Mouse (Mus musculus): ENCODE results near the gene Rpn2.

Gene Rpn2

GRCm38 (mm10) chr2:157278717-157279415, at the start of gene Rpn2:
Gene Rpn2, plus strand, starts transcription at chr2:157279017.
- peak; percentile 97 for DNase-seq

GRCm38 (mm10) chr2:157235946-157236345, 42.9 kb upstream of the Rpn2 start:
- no peak for DNase-seq

GRCm38 (mm10) chr2:157245001-157245400, 33.8 kb upstream of the Rpn2 start:
- no peak for DNase-seq

- no peak for DNase-seq
Observed at GRCm38 (mm10) chr2:157245603-157246002, 33.2 kb upstream of the Rpn2 start.

DNA sequence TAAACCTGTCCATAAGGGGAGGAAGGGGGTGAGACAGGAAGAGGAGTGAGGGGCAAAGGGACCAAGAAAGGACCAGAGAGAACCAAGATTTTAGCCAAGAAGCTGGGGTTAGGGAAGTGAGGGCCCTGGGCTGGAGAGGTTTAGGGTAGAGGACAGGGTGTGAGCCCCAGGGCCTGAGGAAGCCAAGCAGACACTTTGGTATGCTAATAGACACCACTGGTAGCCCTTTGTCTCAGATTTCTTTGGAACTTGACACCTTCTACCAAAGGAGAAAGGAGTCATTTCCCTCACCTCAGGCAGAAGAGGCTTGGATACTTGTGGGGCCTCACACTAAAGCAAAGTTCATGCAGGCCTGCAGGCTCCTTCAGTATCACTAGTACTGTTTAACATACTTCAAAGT, 30.7 kb upstream of the Rpn2 start:
- DNase-seq, result no peak

- DNase-seq, result peak; percentile 79
Observed at GRCm38 (mm10) chr2:157259720-157260119, 19.1 kb upstream of the Rpn2 start.

DNA sequence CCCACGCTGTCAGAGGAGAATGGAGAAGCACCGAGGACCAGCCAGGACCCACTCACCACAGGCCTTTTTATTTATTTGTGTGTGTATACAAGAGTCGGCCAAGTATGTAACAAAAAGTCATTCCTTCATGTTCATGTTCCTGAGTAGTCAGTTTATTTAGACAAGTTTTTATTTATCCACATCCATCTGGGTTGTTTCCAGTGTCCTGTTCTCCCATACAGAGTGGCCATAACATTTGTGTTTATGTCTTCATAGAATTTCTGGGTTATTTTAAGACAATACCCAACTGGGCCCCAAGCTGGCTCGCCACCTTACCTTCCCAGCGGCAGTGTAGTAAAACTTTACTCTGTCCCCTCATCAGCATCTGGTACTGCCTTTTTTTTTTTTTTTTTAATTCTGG, 16.9 kb upstream of the Rpn2 start:
- no peak for DNase-seq

DNA sequence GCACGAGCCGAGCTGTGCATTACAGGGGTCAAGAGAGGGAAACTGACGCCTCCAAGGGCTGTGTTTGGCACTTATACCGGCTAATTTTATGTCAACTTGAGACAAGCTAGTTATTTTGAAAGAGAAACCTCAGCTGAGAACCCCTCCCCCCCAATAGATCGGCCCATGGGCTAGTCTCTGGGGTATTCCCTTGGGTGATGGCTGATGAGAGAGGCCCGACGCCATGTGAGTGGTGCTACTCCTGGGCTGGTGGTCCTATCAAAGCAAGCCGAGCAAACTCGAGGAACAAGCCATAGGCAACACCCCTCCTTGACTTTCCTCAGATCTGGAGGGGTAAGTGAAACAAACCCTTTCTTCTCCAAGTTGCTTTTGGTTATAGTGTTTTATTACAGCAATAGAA, 16.3 kb upstream of the Rpn2 start:
- no peak for DNase-seq

GRCm38 (mm10) chr2:157263101-157263500, 15.7 kb upstream of the Rpn2 start:
- DNase-seq, result no peak

DNA sequence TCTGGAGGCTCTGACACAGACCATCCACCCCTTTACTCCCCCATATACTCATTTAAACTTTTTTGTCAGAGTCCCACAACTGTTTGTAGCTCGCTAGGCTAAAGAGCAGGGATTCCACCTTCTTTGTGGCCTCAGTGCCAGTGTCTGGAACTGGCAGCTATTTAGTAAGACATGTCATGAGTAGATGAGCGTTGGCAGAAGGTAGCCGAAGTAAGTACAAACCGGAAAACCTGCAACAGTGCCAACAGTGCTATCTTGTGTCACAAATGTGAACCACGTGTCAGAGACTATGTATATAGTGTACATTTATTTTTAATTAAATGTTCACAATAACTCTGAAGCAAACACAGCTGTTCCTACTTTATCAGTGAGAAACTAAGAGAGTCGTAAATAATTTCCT, 15.0 kb upstream of the Rpn2 start:
- DNase-seq, result no peak

DNA sequence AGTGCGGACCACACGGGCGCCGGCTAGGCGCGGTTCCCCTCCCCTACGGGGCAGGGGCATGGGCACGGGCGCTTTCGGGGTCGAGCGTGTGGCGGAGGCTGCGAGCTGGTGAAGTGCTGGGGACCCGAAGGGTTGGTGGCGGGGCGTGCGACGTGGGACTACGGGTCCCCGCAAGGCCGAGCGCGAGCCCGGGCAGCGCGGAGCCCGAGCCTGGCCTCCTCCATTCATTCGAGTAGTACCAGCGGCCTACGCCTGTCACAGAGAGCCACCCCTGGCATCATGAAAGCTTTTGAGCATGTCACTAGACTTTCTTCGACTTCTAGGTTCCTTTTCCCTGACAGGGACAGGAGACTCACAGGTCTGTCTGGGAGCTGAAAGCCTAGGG, 591 bp downstream of the Rpn2 start, which contains the start of gene Mroh8:
Mroh8 (minus strand) TSS at position 134 of the 385 bp plus-strand sequence.
- no peak for DNase-seq

GRCm38 (mm10) chr2:157283321-157283720, 4.5 kb downstream of the Rpn2 start:
- DNase-seq, result no peak

DNA sequence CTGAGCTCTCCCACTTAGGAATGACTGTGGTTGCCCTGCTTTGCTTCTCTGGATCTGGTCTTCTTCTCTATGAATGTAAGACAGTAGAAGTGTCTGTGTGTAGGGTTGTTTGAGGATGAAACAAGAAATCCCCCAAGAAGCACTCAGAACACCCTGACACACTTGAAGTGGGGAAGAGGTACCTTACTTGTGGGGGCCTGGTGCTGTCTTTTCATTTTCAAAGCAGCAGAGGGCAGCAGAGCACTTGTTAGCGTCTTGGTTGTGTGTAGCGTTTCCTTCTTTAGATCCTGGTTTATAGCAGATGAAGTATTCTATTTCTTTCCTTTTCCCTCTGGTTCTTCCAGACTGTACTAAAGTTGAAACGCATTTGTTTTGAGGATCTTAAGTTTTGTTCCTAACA, 8.7 kb downstream of the Rpn2 start:
- DNase-seq, result peak; percentile 69

DNA sequence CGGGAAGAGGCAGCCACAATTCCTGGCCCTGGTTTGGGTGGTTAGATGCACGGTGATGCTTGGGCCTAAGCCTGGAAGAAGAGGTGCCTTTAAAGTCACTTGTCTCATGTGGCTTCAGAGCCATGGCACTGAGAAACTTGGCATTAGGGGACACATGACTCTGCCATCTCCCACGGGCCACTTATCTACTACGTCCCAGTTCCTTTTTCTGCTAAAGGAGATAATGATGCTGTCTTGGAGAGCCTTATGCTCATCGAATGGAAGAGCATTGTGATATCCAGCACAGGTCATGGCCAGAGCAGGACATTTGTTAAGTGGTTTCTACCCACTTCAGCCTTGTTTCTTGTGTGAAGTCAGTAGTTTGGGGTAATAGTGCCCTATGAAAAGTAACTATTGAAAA, 10.2 kb downstream of the Rpn2 start:
- DNase-seq, result no peak

- DNase-seq, result peak; percentile 88
Observed at GRCm38 (mm10) chr2:157292093-157292492, 13.3 kb downstream of the Rpn2 start.

GRCm38 (mm10) chr2:157296105-157296689, 17.4 kb downstream of the Rpn2 start:
- no peak for DNase-seq

GRCm38 (mm10) chr2:157300051-157300450, 21.2 kb downstream of the Rpn2 start:
- no peak for DNase-seq

DNA sequence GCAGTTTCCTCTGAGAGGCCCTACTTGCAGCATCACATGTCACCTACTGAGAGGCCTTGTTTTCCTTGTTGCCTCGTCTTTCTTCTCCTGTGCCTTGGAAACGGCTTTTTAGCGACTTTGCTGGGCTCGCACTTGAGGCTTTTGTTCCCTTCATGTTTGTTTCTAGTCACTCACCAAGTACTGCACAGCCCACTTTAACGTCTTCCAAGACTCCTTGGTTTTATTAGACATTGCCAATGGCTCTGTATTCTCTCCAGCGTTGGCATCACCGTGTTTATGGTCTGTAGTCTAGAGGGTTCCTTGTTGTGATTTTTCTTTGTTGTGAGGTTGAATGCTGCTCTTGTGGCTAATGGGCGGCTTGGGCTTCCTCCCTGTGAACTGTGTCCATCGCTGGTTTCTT, 24.3 kb downstream of the Rpn2 start:
- DNase-seq, result no peak

DNA sequence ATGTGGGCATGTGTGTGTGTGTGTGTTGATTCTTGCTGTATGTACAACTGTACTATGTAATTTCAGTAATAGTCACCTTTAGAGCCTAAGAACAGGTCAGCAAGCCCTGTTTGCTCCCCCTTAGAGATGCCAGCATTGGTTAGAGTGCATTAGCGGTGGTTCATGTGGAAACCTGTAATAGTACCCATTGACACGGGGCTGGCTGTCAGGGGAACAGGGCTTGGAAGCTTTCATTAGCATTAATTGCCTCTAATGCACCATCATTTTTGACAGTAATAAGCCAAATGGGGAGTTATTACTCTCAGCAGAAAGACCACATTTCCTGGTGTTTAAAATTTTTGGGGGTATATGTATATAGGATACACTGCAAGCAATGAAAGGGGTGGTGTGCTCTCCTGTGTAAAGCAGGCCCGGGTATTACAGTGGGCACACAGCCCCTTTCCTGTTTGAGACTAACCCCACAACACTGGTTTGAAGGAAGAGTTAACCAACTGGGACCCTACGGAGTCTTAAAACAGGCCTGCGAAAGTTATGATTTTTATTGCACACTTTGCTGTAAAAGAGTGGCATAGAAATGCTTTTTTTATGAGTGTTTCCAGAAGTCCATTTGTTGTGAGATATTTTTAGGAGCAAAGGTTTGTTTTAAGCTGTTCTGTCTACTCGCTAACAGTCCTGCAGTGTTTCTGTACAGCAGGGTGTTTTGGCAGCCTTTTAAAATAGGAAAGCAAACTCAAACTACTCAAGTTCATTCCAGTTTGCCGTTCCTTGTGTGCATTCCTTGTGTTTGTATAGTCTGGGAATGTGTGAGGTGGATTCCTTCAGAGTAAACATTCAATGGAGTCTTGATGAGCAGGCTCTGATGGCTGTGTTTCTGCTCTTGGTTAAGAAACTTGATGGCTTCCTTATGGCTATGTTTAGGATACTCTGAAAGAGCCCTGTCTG, 27.5 kb downstream of the Rpn2 start:
- peak; percentile 51 for DNase-seq

- DNase-seq, result peak; percentile 70
Observed at GRCm38 (mm10) chr2:157307715-157308265, 29.0 kb downstream of the Rpn2 start.

DNA sequence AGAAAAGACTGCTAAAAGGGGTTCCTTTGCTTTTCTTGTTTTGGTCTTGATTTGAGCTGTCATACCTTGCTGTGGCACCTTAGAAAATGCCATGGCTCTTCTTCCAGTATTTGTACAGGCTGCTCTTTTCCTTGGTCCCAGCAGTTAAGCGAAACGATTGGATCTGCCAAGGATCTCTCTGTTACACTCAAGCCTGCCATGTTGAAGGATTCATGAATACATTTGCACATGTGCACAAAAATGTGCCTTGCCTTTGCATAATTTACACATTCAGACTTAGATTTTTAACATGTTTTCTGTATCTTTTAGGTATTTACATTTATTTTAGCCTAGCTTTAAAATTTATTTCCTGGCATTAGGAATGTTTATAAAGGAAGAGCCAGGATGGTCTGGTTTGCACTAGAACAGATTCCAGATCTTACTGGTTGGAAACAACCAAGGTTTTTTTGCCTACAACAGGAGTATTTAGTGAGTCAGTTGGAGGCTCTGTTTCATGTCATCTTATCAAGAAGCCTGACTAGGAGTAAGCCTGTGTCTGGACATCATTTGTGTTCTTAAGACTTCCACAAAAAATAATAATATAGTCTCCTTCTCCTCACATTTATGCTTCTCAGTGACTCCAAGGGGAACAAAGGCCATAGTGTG, 29.6 kb downstream of the Rpn2 start:
- no peak for DNase-seq

DNA sequence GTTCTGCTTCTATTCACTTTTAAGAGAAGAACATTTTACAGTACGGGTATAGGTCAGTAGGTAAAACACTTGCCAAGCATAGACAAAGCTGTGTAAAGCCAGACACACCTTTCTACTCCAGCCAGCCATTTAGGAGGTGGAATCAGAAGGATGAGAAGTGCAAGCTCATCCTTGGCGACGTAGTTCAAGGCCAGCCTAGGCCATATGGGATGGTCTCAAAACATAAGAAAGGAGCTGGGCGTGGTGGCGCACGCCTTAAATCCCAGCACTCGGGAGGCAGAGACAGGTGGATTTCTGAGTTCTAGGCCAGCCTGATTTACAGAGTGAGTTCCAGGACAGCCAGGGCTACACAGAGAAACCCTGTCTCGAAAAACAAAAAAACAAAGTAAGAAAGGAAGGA, 30.8 kb downstream of the Rpn2 start:
- DNase-seq, result no peak
